Mouse (Mus musculus) liver, postnatal 0 days (tissue): Measurements from ENCODE around the gene Gm10644.

ENCODE experiments used
- CTCF ChIP-seq: sonication (generic); IDR thresholded peaks from 2 replicates; pipeline ENCODE4 v1.5.1; 2016; ENCODE audit warnings: antibody characterized with exemption, low read depth
- EP300 ChIP-seq: IDR thresholded peaks from 2 replicates; pipeline ENCODE4 v1.6.1; 2016; ENCODE audit warnings: antibody characterized with exemption, low read depth, mild to moderate bottlenecking

- TF ChIP-seq CTCF (no peak), EP300 (no peak)
Observed at GRCm38 (mm10) chr8:84001281-84002000, 46.4 kb upstream of the Gm10644 start, which contains the start of gene 1700067K01Rik.
